Mouse (Mus musculus) stomach, postnatal 0 days (tissue): ENCODE data around the gene Fen1. TPM values are rescaled to one million over a fixed set of nuclear protein-coding genes. Genes with fewer than 3 reads are reported as not detected.
A peak's percentile ranks its signal among the peaks of the same experiment; 100 is the strongest.

Source experiments
- ATAC-seq: fragments of 200-750 bp; cut with Nextera tagmentation; 2 replicates; pipeline ENCODE4 v1.8.0; 2017; ENCODE audit not compliant: low FRiP score, low TSS enrichment
- DNase-seq: peaks from one replicate; pipeline ENCODE4 v3.0.0-alpha.2; 2016; ENCODE audit warnings: low spot score
- H3K27ac ChIP-seq: fragments of 300-500 bp; sonication (generic); replicated peaks from 2 replicates; pipeline ENCODE4 v1.5.1; 2014; ENCODE audit warnings: mild to moderate bottlenecking, control low read depth
- H3K27me3 ChIP-seq: fragments of 300-500 bp; sonication (generic); 2 replicates; pipeline ENCODE4 v1.6.1; 2014; ENCODE audit warnings: low read length; ENCODE audit not compliant: control insufficient read depth, insufficient read depth
- H3K36me3 ChIP-seq: fragments of 300-500 bp; sonication (generic); 2 replicates; pipeline ENCODE4 v1.6.1; 2014; ENCODE audit warnings: low read length, mixed read lengths; ENCODE audit not compliant: control insufficient read depth, insufficient read depth
- H3K4me1 ChIP-seq: fragments of 300-500 bp; sonication (generic); replicated peaks from 2 replicates; pipeline ENCODE4 v1.6.1; 2014; ENCODE audit warnings: antibody characterized with exemption; ENCODE audit not compliant: control insufficient read depth, insufficient read depth
- H3K4me2 ChIP-seq: fragments of 300-500 bp; sonication (generic); replicated peaks from 2 replicates; pipeline ENCODE4 v1.6.1; 2014; ENCODE audit warnings: low read depth, mild to moderate bottlenecking, control low read depth, moderate library complexity
- H3K4me3 ChIP-seq: fragments of 300-500 bp; sonication (generic); 2 replicates; pipeline ENCODE4 v1.5.1; 2014; ENCODE audit warnings: low read depth, low read length, control low read depth
- H3K9ac ChIP-seq: fragments of 300-500 bp; sonication (generic); 2 replicates; pipeline ENCODE4 v1.6.1; 2014; ENCODE audit warnings: mild to moderate bottlenecking, low read length, control low read depth, mixed read lengths
- H3K9me3 ChIP-seq: fragments of 300-500 bp; sonication (generic); 2 replicates; pipeline ENCODE4 v1.6.1; 2016; ENCODE audit warnings: low read length; ENCODE audit not compliant: control insufficient read depth
- CTCF ChIP-seq: IDR thresholded peaks from 2 replicates; pipeline ENCODE4 v1.5.1; 2016; ENCODE audit warnings: antibody characterized with exemption, low read depth, mild to moderate bottlenecking, moderate library complexity
- EP300 ChIP-seq: optimal IDR thresholded peaks from 2 replicates; pipeline ENCODE3; 2016; ENCODE audit warnings: antibody characterized with exemption
- WGBS: fragments of 180-500 bp; shearing (Covaris S2); extraction: QIAGEN DNeasy Blood & Tissue Kit; methylation state at CpG from one replicate; pipeline ENCODE4 v1.1.7; 2014; 5-methylcytosine and 5-hydroxymethylcytosine counted together
- polyA plus RNA-seq: library from polyadenylated mRNA; unstranded; fragments of >200 nt; fragmentation: Nextera tagmentation; extraction: Ambion mirVana; gene quantifications from 2 replicates; pipeline ENCODE4 v1.2.1, GENCODE M21; 2015

Fen1 gene
- polyA plus RNA-seq, 1 experiment from 2014 or later: 29.2 TPM

DNA sequence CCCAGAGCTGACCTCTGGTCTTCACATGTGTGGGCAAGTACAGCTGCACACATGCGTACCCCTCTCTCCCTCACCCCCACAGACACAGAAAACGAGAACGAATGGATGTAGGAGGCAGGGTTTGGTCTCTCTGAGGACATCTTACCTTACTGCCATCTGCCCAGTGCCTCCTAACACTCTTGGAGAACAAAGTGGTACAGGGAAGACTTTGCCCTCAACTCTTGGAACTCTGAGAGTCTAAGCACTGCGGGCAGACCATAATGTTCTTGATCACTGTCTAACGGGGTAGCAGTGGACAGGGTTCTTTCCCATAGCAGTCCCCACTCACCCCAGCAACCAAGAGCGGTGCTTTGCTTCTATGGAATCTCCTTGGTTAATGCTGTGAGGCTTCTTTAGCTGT, 14.9 kb downstream of the Fen1 start:
- no peak overlapping the region for H3K4me2 ChIP-seq
- ATAC-seq (no peak), DNase-seq (no peak)
- H3K9ac ChIP-seq: no peak overlapping the region
- no peak overlapping the region for H3K4me3 ChIP-seq
- TF ChIP-seq CTCF (no peak), EP300 (no peak)
- H3K9me3 ChIP-seq: no peaks in the 10 kb centered on the region
- peaks cover 28% of the 10 kb centered on the region for H3K36me3 ChIP-seq
- no peak overlapping the region for H3K27ac ChIP-seq
- WGBS: 93% methylated on average over 6 of the region's 6 CpGs
- H3K27me3 ChIP-seq: no peaks in the 10 kb centered on the region
- no peaks in the 10 kb centered on the region for H3K4me1 ChIP-seq

GRCm38 (mm10) chr19:10188281-10188811, 15.6 kb downstream of the Fen1 start:
- Histone ChIP-seq H3K4me2 (no peak overlapping the region), H3K4me1 (no peaks in the 10 kb centered on the region), H3K36me3 (peaks cover 24% of the 10 kb centered on the region; the same call in 1 of the 2 replicates), H3K9ac (no peak overlapping the region), H3K4me3 (no peak overlapping the region), H3K27ac (no peak overlapping the region), H3K9me3 (no peaks in the 10 kb centered on the region), H3K27me3 (no peaks in the 10 kb centered on the region)
- no peak for DNase-seq
- no peak for ATAC-seq
- TF ChIP-seq EP300 (no peak), CTCF (no peak)
- WGBS: 86% methylated on average over 10 of the region's 10 CpGs

- no peak for DNase-seq
- H3K36me3 ChIP-seq: peaks cover 19% of the 10 kb centered on the region; the same call in 1 of the 2 replicates
- no peaks in the 10 kb centered on the region for H3K9me3 ChIP-seq
- no peak for ATAC-seq
- no peak overlapping the region for H3K27ac ChIP-seq
- no peaks in the 10 kb centered on the region for H3K27me3 ChIP-seq
- WGBS: 90% methylated on average over 8 of the region's 8 CpGs
- H3K9ac ChIP-seq: no peak overlapping the region
- H3K4me3 ChIP-seq: no peak overlapping the region
- H3K4me2 ChIP-seq: no peak overlapping the region
- peaks cover 2% of the 10 kb centered on the region; the same call in 1 of the 2 replicates for H3K4me1 ChIP-seq
- TF ChIP-seq CTCF: no peak
- no peak for TF ChIP-seq EP300
Observed at GRCm38 (mm10) chr19:10186569-10186968, 17.4 kb downstream of the Fen1 start.

DNA sequence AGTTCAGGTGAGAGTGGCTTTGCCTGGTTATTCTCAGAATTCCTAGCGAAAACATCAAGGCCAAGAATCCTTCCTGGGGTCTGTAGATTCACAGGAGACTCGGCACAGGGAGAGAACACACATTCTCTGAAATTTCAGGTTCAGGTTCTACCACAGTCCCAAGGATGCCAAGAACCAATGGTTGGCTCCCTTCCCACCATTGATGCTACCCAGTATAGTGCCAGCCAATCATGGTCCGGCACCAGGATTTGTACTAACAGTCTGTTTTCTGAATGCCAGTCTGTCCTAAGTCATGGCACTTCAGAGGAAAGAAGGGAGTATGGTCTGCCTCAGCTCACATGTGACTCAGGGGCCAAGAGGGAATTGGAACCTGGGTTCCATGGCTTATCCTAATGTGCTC, 18.1 kb downstream of the Fen1 start:
- no peaks in the 10 kb centered on the region for H3K9me3 ChIP-seq
- WGBS: 94% methylated on average over 3 of the region's 3 CpGs
- H3K9ac ChIP-seq: no peak overlapping the region
- peaks cover 2% of the 10 kb centered on the region; the same call in 1 of the 2 replicates for H3K4me1 ChIP-seq
- no peak overlapping the region for H3K27ac ChIP-seq
- no peak for DNase-seq
- no peak for ATAC-seq
- no peak overlapping the region for H3K4me2 ChIP-seq
- TF ChIP-seq CTCF: no peak
- H3K36me3 ChIP-seq: peaks cover 19% of the 10 kb centered on the region; the same call in 1 of the 2 replicates
- H3K27me3 ChIP-seq: no peaks in the 10 kb centered on the region
- no peak overlapping the region for H3K4me3 ChIP-seq

GRCm38 (mm10) chr19:10184096-10184495, 19.9 kb downstream of the Fen1 start:
- DNase-seq (peak; percentile 44), ATAC-seq (peak; percentile 39)
- TF ChIP-seq CTCF (no peak), EP300 (no peak)
- H3K4me1 ChIP-seq: peaks cover 2% of the 10 kb centered on the region; the same call in 1 of the 2 replicates
- no peaks in the 10 kb centered on the region for H3K9me3 ChIP-seq
- peak overlapping the region; percentile 92 for H3K27ac ChIP-seq
- 6% methylated on average over 12 of the region's 12 CpGs for WGBS
- peaks cover 19% of the 10 kb centered on the region; the same call in 1 of the 2 replicates for H3K36me3 ChIP-seq
- H3K27me3 ChIP-seq: no peaks in the 10 kb centered on the region
- H3K4me2 ChIP-seq: peak overlapping the region; percentile 78
- peak overlapping the region; percentile 80 for H3K4me3 ChIP-seq
- H3K9ac ChIP-seq: peak overlapping the region; percentile 76

DNA sequence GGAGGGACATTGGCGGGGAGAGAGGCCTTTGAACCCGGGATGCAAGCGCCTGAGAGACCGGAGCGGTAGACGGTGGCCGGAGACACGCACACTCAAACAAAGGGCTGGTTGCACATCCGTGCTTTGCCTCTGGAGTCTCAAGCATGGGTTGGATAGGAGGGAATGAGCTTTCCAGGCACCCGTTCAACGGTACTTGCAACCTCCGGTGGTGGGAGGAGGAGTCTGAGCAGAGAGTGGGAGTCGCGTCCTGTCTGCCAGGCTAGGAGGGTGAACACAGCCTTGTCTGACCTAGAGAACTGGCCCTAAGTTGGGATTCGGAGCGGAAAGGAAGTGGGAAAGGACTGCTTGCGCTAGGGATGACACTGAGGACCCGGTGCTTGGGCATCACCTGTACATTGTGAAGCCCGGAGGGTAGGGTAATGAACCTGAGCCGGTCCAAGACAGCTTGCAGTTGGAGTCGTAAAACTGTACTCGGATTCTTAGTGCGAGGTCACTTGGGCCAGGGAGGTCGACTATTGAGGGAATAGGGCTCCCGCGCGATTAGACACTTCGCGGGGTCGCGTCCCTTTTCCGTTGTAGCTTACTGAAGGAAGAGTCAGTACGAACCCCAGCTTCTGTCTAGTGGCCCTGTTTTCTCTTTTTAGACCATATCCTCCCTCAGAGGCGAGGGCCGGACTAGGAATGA, 20.5 kb downstream of the Fen1 start:
- WGBS: under 1% methylated on average over 35 of the region's 35 CpGs

More for the DNA sequence above, 20.5 kb downstream of the Fen1 start:
- peaks cover 2% of the 10 kb centered on the region; the same call in 1 of the 2 replicates for H3K4me1 ChIP-seq
- peak overlapping the region; percentile 78 for H3K4me2 ChIP-seq
- TF ChIP-seq CTCF (no peak), EP300 (no peak)
- DNase-seq (peak; percentile 70), ATAC-seq (peak; percentile 75)
- peak overlapping the region; percentile 76 for H3K9ac ChIP-seq
- H3K36me3 ChIP-seq: peaks cover 15% of the 10 kb centered on the region; the same call in 1 of the 2 replicates
- no peaks in the 10 kb centered on the region for H3K27me3 ChIP-seq
- peak overlapping the region; percentile 92 for H3K27ac ChIP-seq
- H3K9me3 ChIP-seq: no peaks in the 10 kb centered on the region
- peak overlapping the region; percentile 80 for H3K4me3 ChIP-seq
